Mouse (Mus musculus) mouse trophoblast stem cell (cell line): ENCODE measurements around the gene Cep250.
"Not testable (repeated sequence)": the region's sequence is repeated elsewhere in the genome, so short reads cannot be mapped to it uniquely, and the experiment has no call there.

ENCODE experiments used
- in situ Hi-C, 2 experiments: fragments of 300-500 bp; cut with MseI, MboI; formaldehyde crosslinking; loops; 2 replicates in 1 of 2; 3 replicates in 1 of 2; pipeline ENCODE4 v1.15.1; 2025

Cep250 gene

DNA sequence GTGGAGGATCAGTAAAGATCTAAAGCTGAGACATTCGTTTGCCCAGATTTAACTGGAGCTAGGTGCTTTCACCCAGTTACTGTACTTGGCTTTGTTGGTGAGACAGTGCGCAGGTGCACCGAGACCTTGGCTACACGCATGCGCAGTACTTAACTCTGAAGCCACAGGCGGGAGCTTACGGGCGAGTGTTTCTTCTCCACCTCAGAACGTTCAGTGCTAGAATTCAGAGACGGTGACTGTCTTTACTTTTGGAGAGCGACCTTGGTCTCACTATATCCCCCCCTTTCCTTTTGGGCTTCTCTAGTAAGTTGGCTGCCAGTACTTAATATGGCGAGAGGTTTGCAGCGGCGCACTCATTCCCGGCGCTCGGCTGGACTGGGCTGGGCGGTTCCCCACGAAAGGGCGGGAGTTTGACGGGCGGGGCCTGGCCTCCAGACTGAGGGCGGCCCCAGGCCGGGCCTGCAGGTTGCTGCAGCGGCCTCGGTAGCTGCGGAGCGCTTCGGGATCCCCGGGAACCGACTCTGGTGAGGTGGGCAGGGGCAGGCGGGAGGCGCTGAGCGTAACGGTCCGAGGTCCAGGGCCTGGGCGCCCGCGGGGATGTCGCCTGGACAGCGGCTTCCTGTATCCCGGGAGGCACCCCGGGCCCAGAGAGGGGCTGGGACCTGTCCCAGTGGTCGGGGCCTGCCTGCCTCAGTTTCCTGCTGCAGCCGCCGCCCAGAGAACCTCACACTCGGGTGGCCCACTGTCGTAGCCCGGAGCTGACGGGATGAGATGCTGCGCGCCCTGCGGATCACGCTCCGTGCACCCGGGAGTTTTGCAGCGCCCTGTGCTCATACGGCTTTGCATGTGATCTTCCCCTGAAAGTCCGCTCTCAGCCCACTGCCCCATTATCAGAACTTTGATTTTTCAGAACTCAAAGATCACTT lies at the start of gene Cep250:
TSS of gene Cep250 (plus strand) at position 325 of the 926 bp plus-strand sequence.
- in situ Hi-C loops, result no loop called here

DNA sequence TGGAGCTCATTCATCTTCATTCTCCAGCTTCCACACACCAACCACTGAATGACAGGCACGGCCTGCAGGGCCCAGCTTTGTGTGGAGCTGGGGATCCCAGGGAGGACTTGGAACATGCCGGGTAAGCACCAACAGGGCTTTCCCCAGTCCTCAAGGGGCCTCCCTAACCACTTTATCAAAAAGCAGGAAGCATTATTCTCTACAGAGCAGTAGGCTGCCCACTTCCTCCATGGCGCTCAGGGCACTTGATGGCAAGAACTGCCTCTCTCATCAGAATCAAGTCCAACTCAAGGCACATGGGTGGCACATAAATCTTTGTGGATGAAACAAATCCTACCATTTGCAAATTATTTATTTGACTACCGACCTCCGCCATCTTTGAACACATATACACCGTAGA lies 41.6 kb upstream of the Cep250 start:
- in situ Hi-C loops, result no loop called here

DNA sequence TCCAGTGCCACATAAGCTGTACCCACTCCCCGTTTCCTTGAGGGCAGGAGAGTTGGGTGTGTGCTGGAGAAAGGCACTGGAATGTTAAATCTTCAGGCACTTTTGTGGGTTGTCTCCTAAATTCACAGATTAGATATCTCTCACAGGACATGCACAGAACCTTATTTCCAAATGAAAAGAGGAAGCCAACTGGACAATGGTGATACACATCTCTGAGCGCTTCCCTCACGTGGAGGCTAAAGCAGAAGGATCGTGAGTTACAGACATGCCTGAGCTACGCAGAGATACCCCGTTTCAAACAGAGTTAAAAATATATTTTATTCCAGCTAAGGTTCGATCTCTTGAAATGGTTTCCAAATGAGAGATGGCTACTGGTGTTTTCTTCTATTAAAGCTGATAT lies 33.1 kb upstream of the Cep250 start:
- in situ Hi-C loops, result no loop called here

DNA sequence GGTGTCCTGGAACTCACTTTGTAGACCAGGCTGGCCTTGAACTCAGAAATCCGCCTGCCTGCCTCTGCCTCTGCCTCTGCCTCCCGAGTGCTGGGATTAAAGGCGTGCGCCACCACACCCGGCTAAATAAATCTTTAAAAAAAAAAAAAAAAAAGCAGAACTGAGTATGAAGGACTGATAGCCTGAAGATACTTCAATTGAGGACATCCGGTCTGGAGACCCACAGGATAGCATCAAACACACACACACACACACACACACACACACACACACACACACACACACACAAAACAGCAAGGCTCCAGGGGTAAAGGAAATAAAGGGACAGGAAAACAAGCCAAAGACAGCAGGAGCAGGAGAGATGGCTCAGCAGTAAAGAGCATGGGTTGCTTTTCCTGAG lies 31.0 kb upstream of the Cep250 start:
- in situ Hi-C loops, result not testable (repeated sequence)

DNA sequence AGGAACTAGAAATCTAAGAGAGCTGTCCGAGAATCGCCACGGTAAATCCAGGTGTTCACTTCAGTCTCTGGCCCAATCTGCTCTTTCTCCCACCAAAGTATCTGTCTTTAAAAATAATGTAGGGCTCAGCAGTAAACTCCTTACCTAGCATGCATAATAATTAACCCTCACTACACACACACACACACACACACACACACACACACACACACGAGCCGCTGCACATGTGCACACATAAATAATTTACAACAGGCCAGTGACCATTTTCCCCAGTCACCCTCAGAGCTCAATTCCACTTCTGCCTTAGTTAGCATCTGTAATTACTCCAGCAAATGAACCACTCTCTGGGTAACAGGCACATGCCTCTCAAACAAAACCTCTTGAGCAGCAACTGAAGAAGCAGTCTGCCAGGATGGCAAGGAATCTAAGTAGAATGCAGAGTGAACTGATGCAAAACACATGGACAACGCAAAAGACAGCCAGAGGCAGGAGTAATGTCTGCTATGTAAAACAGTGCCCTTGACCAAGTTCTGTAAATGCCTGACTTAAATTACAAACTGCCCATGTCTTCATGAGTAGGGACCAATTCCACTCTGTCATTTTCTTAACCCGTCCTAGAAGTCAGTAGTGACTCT lies 27.4 kb upstream of the Cep250 start:
- in situ Hi-C loops, result no loop called here

DNA sequence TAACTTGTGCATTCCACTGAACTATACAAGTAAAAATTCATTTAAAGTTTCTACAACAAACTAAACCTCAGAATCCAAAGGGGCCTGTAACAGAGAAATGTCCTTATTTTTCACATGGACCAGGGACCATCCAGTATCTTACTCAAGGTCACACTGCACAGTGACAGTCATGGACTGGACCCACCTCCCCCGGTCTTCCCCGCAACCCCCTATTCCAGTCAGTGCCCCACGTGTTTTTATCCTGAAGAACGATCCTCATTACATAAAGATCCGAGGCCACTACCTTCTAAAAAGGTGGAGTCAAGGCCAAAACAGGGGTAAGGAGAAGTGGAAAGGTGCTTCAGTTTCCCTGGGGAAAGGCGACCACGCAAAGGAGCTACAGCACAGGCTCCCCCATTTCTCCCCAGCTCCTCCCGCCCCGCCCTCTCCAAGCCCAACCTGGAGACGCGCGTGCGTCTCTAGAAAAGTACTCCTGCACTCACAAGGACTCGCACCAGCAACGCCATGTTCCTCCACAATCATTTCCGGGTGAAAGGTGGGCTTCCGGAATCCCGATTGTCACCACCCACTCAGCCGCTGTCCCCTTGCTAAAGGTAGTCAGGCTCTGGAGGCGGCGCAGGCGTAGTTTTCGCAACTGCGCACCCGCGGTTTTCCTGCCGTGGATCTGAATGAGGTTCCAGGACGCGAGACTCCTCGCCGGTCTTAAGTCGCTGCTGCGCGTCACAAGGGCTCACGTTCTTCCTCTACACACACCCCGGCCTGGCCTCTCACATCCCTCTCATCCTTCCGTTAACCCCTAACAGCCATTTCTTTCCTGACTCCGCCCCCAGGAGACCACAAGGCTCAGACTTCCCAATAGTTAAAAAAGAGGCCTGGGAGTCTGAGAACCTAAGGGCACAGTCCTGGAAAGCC lies 26.5 kb upstream of the Cep250 start, which contains the start of gene Uqcc1:
TSS of gene Uqcc1 (minus strand) at position 780 of the 912 bp plus-strand sequence.
- in situ Hi-C loops, result no loop called here

DNA sequence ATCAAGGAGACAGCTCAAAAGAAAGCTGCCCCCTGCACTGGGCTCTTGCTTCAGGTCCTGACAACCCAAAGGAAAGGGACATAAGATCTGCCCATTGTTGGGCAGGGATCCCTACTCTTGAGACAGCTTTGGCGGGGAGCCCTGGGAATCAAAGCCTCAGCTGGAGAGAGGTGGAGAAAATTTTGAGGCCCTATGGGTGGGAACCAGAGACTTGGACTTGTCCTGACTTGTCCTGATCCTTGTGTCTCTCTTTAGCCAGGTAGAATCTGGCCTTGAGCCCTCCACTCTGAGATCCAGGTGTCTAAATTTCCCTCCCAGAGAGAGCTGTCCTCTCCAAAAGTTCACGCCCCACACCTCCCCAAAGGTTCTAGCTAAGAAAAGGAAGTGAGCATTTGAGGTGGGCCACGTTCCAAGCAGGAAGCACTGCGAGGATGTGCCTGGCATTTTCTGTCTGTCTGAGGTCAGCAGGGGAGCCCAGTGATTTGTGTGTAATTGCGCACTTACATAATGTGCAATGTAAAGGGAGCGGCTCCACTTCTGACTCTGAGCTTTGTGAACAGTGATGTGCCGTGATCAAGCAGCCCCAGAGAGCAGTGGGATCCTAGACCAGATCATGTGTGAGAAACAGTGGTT lies 16.2 kb upstream of the Cep250 start:
- in situ Hi-C loops, result no loop called here

DNA sequence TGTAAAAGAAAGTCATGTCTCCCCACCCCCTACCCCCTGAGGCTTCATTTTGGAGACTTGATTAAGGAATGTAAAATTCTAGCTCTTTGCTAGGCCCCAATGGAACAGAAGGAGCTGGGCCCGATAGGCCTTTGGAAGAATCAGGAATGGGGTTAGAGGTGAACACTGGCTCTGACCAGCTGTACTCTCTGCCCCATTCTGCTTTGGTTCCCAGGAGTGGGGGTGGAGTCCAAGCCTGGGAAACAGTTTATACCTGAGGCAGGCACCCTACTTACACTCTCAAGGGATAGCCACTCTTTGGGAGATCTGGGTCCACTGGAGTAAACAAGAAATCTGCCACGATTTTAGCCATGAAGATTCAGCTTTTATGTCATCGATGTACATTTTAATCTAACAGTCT lies 15.6 kb upstream of the Cep250 start, which contains the start of gene Gm15557:
TSS of gene Gm15557 (plus strand) at position 48 of the 400 bp plus-strand sequence.
- in situ Hi-C loops, result no loop called here

DNA sequence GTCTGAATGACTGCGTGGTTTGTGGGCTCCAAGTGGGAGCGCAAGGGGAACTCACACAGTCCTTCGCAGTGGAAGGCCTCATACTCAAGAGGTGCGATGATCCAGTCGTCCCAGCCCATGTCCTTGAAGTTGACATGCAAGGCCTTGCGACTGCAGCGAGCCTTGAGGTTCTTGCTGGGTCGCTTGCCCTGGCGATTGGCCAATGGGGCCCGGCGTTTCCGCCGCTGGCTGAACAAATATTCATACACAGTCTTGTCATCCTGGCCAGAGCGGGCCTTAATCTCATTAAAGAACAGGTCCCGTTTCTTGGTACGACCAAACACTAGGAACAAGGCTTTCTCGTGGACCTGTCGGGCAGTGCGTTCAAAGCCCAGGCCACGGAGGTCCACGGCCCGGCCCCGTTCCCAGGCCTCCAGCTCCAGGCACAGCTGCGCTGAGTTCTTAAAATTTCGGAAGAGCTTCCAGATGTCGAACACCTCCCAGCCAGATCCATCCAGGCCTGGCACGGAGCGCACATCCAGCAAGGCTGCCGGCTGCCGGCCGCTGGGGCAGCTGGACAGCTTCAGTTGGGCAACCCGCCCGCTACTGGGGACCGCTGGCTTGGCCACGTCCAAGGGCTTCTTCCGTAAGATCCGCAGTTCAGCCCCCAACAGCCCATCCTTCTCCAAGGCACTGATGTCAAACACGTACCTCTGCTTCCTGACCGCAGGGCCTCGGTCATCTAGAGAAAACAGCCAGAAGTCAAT lies 14.4 kb upstream of the Cep250 start:
- in situ Hi-C loops, result no loop called here

DNA sequence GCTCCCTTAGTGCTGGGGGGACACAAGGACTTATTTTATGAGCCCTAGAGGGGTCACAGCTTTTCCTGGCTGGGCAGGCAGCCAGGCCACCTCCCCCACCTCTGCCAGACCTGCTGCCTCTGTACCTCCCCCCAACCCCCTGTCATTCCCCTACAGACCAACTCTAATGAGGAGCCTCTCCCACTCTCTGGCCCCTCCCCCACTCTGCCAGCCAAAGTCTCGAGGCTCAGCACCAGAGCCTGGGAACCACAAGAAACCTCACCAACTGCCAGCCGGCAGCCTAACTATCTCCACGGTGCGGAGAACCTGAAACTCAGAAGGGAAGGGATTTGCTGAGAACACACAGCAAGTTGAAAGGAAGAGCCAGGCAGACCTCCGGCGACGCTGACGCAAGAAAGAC lies 12.8 kb upstream of the Cep250 start:
- in situ Hi-C loops, result no loop called here

DNA sequence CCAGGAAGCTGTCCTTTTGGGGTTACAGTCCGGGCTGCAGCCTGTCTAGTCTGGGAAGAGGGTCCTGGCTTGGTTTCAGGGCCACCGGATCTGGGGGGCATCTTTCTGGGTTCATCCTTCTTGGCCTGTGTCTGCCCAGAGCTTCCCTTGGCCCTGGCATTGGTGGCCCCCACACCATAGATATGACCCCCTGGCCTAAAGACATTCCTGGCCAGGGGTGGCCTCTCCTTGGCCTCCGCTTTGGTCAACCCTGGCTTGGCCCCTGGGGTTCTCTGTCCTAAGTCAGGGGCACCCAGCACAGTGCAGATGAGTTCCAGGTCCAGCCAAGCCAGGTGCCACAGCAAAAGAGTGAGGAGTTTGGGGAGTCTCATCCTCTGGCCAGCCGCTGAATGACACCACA lies 11.6 kb upstream of the Cep250 start:
- in situ Hi-C loops, result loop anchor here (5.0 kb wide), 2 partner anchors 97 to 102 kb away; no protein-coding TSS in a partner anchor

DNA sequence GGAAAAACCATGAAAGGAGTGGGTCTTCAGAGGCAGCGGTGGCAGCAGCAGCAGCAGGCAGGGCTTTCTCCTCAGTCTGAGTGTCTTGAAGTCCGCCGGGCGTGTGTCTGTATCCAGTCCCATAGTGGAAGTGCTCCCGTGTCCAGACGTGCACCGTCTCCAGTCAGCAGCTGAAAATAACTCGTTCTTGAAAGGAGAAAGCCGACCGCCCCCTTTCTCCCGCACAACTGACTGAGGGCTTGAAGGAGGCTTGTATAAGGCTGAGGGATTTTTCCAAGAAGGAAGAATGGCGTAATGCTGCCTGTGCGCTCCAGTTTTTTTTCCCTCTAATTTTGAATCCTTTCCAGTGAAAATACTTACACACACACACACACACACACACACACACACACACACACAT lies 11.1 kb upstream of the Cep250 start, which contains the start of gene Gdf5:
TSS of gene Gdf5 (minus strand) at position 244 of the 400 bp plus-strand sequence.
- in situ Hi-C loops, result loop anchor here (5.0 kb wide), 2 partner anchors 98 to 103 kb away; no protein-coding TSS in a partner anchor

DNA sequence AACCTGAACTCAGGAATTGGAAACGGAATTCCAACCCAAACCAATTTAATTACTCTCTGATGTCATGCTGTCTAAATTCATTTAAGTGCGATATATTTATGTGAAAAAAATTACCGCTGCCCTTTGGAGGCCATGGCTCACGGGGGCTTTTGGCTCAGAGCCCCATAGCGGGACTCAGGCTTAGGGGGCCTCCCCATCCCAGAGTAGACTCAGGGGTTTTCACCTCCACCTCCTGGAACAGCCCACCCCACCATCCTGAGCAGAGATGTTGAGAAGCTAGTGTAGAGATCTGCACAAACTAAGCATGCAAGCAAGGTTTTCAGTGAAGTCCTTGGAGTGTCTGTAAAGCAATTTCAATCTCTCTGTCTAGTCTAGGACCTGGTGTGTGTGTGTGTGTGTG lies 10.7 kb upstream of the Cep250 start:
- in situ Hi-C loops, result loop anchor here (5.0 kb wide), 2 partner anchors 98 to 103 kb away; no protein-coding TSS in a partner anchor

DNA sequence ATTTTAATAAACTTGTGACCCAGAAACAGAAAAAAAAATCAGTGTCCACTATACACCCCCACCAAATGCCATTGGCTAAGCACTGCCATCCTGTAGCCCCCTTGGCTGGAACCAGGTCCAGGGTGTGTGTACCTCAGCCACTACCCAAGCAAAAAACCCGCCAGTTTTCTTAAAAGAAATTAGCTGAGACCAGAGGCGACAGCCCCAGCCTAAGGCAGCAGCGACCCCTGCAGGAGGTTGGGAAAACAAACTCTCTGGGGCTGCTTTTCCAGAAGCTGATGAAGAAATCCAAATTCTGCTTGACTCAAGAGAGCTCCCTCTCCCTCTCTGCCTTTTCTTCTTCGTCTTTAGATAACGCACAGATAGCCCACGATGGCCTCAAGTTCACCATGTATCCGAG lies 10.2 kb upstream of the Cep250 start:
- in situ Hi-C loops, result loop anchor here (5.0 kb wide), 2 partner anchors 99 to 104 kb away; no protein-coding TSS in a partner anchor

DNA sequence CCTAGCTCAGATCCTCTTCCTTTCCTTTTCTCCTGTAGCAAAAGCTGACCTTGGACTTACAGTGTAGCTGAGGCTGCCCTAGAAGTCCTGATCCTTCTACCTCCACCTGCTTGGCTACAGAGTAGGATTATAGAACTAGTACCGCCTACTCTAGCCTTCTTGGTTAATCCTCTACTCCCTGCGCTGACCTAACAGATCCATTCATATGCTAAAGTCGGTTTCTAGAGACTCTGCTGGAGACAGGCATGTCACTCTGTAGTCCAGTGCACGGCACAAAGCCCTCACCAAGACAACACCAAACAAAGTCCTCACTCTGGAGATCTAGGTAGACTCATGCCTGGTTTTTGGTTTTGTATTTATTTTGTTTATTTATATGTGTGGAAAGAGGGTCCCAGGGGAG lies 9.8 kb upstream of the Cep250 start:
- in situ Hi-C loops, result loop anchor here (5.0 kb wide), 2 partner anchors 99 to 104 kb away; no protein-coding TSS in a partner anchor

DNA sequence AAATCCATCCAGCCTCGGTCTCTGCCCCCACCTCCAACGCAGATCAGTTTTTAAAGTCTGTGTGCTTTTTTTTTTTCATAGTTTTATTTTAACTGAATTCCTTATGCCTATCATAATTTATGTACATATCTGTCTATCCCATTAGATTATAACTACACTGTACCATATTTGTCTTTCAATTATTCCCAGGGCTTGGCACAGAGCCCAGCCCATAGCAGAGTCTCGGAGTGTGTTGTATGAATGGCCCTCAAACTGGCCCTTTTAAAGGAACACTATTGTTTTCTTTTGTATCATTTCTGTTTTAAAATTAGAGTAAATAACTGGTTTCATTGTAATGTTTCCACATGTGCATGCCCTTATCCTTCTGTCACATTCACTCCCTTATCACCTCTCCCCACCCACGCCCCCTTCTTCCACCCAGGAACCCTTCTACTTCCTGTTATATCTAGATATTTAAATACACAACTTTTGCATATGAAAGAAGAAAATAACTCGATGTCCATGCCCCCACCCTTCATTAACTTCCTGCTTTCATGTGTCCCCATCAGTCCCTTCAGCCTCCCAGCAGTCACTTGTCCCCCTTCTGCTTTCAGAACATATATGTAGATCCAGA lies 8.8 kb upstream of the Cep250 start:
- in situ Hi-C loops, result loop anchor here (5.0 kb wide), 2 partner anchors 100 to 105 kb away; no protein-coding TSS in a partner anchor

DNA sequence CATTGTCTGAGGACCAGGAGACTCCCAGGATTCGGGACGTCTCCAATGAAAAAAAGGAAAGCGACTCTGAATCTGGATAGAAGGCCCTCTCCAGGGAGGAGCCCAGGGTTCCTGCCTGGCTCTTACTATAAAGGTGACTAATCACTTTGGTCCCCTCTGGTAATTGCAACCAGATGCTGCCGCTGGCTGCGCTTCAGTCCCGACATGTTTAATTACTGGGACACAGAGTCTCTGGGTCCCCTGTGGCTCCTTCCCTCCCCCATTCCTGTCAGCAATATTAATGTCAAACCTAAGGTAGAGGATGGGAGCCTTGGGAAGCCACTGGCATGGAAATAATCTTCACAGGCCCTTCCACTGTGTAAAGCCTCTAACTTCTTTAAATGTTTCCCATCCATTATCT lies 6.9 kb upstream of the Cep250 start:
- in situ Hi-C loops, result loop anchor here (5.0 kb wide), 2 partner anchors 102 to 107 kb away; no protein-coding TSS in a partner anchor

DNA sequence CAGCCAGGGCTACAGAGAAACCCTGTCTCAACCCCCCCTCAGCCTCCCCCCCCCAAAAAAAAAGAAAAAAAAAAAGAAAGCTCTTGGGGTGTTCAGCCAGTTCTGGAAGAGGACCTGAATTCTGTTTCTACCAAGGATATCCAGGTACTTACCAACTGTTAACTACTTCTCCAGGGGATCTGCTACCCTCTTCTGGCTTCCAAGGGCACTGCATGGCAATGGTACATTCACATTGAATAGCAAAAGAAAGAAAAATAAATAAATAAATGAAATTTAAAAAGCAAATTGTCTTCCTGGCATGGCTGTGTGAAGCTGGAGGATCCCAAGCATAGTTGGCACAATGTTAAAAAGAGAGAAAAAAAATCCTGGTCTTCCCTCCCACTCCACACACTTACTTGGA lies 4.3 kb upstream of the Cep250 start:
- in situ Hi-C loops, result no loop called here

DNA sequence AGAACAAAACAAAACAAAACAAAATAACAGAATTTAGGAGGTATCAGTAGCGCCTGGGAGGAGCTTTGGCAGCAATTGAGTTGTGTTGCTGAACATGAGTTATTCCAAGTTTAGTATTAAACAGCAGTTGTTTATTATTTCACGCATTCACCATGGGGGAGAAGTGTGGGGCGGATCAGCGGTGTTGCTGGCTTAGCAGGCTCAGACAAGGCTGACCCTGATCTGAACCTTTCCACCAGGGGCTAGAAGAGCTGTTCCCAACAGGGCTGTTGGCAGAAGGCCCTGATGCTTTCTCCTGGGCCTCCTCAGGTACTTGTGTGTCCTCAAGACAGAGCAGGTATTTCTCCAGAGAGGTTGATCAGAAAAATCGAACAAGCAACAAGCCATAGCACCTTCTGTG lies 3.7 kb downstream of the Cep250 start:
- in situ Hi-C loops, result no loop called here
